Mouse (Mus musculus): ENCODE measurements around the gene Dzip1l. TPM values are rescaled to one million over a fixed set of nuclear protein-coding genes. Genes with fewer than 3 reads are reported as not detected.
A peak's percentile ranks its signal among the peaks of the same experiment; 100 is the strongest.

Gene Dzip1l
- polyA plus RNA-seq, 1 experiment, result 13.5 TPM

GRCm38 (mm10) chr9:99661606-99662166, 32.4 kb downstream of the Dzip1l start:
- Histone ChIP-seq H3K36me3 (ENCODE audit: control insufficient read depth, insufficient read depth, low read length, poor library complexity, severe bottlenecking) (no peaks in the 10 kb centered on the region), H3K9ac (ENCODE audit: low read depth, poor library complexity, severe bottlenecking) (no peak overlapping the region), H3K4me1 (ENCODE audit: control insufficient read depth, insufficient read depth, low read length) (peaks cover 1% of the 10 kb centered on the region), H3K27me3 (ENCODE audit: control insufficient read depth, insufficient read depth, low read length, poor library complexity, severe bottlenecking) (no peaks in the 10 kb centered on the region), H3K4me3 (ENCODE audit: low read depth, low read length) (no peak overlapping the region), H3K27ac (ENCODE audit: insufficient read depth, low read length) (no peak overlapping the region), H3K9me3 (replicated peaks; ENCODE audit: control insufficient read depth, insufficient read depth, low read length, poor library complexity, severe bottlenecking) (no peaks in the 10 kb centered on the region)
- TF ChIP-seq CTCF (IDR thresholded peaks at IDR 0.05; ENCODE audit: low read depth, low read length) (no peak), POLR2A (IDR thresholded peaks at IDR 0.05; ENCODE audit: insufficient read depth, low read length) (no peak), EP300 (IDR thresholded peaks at IDR 0.05; ENCODE audit: insufficient read depth, low read depth, low read length) (no peak)

DNA sequence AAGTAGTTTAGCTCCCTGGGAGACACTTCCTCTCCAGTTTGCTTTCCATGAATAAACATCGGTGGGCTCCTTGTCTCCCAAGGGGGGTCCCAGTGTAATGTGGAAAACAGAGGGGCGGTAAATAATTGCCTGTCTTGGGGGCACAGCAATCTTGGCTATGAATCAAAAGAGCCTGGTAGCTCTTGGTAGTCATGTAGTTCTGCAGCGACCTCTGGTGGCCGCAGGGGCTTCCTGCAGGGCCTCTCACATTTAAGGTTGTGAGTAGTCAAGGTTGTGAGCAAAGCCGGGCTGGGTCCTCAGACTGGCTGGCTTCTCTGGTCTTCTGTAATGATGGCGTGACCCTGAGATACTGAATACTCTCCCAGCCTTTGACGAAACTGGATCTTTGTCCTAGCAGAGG, 33.1 kb downstream of the Dzip1l start:
- TF ChIP-seq CTCF (IDR thresholded peaks at IDR 0.05; ENCODE audit: low read depth, low read length), result peak; percentile 84
- no peak for TF ChIP-seq EP300 (IDR thresholded peaks at IDR 0.05; ENCODE audit: insufficient read depth, low read depth, low read length)

GRCm38 (mm10) chr9:99662887-99663286, 33.6 kb downstream of the Dzip1l start:
- H3K36me3 ChIP-seq (ENCODE audit: control insufficient read depth, insufficient read depth, low read length, poor library complexity, severe bottlenecking), result peaks cover 2% of the 10 kb centered on the region; the same call in 1 of the 2 replicates
- H3K4me1 ChIP-seq (ENCODE audit: control insufficient read depth, insufficient read depth, low read length), result peaks cover 1% of the 10 kb centered on the region
- no peak overlapping the region for H3K4me3 ChIP-seq (ENCODE audit: low read depth, low read length)
- TF ChIP-seq EP300 (IDR thresholded peaks at IDR 0.05; ENCODE audit: insufficient read depth, low read depth, low read length) (no peak), POLR2A (IDR thresholded peaks at IDR 0.05; ENCODE audit: insufficient read depth, low read length) (no peak), CTCF (IDR thresholded peaks at IDR 0.05; ENCODE audit: low read depth, low read length) (no peak)
- no peaks in the 10 kb centered on the region for H3K27me3 ChIP-seq (ENCODE audit: control insufficient read depth, insufficient read depth, low read length, poor library complexity, severe bottlenecking)
- no peaks in the 10 kb centered on the region for H3K9me3 ChIP-seq (replicated peaks; ENCODE audit: control insufficient read depth, insufficient read depth, low read length, poor library complexity, severe bottlenecking)
- H3K9ac ChIP-seq (ENCODE audit: low read depth, poor library complexity, severe bottlenecking), result no peak overlapping the region
- no peak overlapping the region for H3K27ac ChIP-seq (ENCODE audit: insufficient read depth, low read length)

More for the DNA sequence above, 33.1 kb downstream of the Dzip1l start:
- no peaks in the 10 kb centered on the region for H3K36me3 ChIP-seq (ENCODE audit: control insufficient read depth, insufficient read depth, low read length, poor library complexity, severe bottlenecking)
- H3K27ac ChIP-seq (ENCODE audit: insufficient read depth, low read length), result no peak overlapping the region
- no peaks in the 10 kb centered on the region for H3K27me3 ChIP-seq (ENCODE audit: control insufficient read depth, insufficient read depth, low read length, poor library complexity, severe bottlenecking)
- H3K4me1 ChIP-seq (ENCODE audit: control insufficient read depth, insufficient read depth, low read length), result peaks cover 1% of the 10 kb centered on the region
- H3K9me3 ChIP-seq (replicated peaks; ENCODE audit: control insufficient read depth, insufficient read depth, low read length, poor library complexity, severe bottlenecking), result no peaks in the 10 kb centered on the region
- no peak overlapping the region for H3K9ac ChIP-seq (ENCODE audit: low read depth, poor library complexity, severe bottlenecking)
- no peak overlapping the region for H3K4me3 ChIP-seq (ENCODE audit: low read depth, low read length)

DNA sequence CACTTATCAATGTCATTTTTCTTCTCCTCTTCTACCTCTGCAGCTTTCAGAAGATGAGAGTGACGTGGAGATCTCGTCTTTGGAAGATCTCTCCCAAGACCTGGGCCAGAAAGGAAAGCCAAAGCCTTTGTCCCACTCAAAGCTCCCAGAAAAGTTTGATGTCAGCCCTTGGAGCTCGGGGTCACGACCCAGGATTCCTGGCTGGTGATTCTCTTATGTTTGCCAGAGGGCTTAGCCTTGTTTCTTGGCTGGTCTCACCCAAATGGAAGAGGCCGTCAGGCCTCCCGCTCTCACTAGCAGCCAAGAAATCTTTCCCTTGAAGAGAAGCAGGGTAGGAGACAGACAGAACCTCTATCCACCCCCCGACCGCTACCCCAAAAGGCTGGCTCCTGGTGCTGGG, 38.3 kb downstream of the Dzip1l start:
- H3K27ac ChIP-seq (ENCODE audit: insufficient read depth, low read length), result no peak overlapping the region
- no peak overlapping the region for H3K9ac ChIP-seq (ENCODE audit: low read depth, poor library complexity, severe bottlenecking)
- H3K4me1 ChIP-seq (ENCODE audit: control insufficient read depth, insufficient read depth, low read length), result no peaks in the 10 kb centered on the region
- peaks cover 2% of the 10 kb centered on the region; the same call in 1 of the 2 replicates for H3K36me3 ChIP-seq (ENCODE audit: control insufficient read depth, insufficient read depth, low read length, poor library complexity, severe bottlenecking)
- H3K4me3 ChIP-seq (ENCODE audit: low read depth, low read length), result no peak overlapping the region
- no peaks in the 10 kb centered on the region for H3K9me3 ChIP-seq (replicated peaks; ENCODE audit: control insufficient read depth, insufficient read depth, low read length, poor library complexity, severe bottlenecking)
- no peaks in the 10 kb centered on the region for H3K27me3 ChIP-seq (ENCODE audit: control insufficient read depth, insufficient read depth, low read length, poor library complexity, severe bottlenecking)
- no peak for TF ChIP-seq EP300 (IDR thresholded peaks at IDR 0.05; ENCODE audit: insufficient read depth, low read depth, low read length)

GRCm38 (mm10) chr9:99671603-99672002, 42.3 kb downstream of the Dzip1l start:
- Histone ChIP-seq H3K36me3 (ENCODE audit: control insufficient read depth, insufficient read depth, low read length, poor library complexity, severe bottlenecking) (peaks cover 2% of the 10 kb centered on the region; the same call in 1 of the 2 replicates), H3K9ac (ENCODE audit: low read depth, poor library complexity, severe bottlenecking) (no peak overlapping the region), H3K9me3 (replicated peaks; ENCODE audit: control insufficient read depth, insufficient read depth, low read length, poor library complexity, severe bottlenecking) (no peaks in the 10 kb centered on the region), H3K4me3 (ENCODE audit: low read depth, low read length) (no peak overlapping the region), H3K4me1 (ENCODE audit: control insufficient read depth, insufficient read depth, low read length) (peaks cover 2% of the 10 kb centered on the region), H3K27ac (ENCODE audit: insufficient read depth, low read length) (no peak overlapping the region), H3K27me3 (ENCODE audit: control insufficient read depth, insufficient read depth, low read length, poor library complexity, severe bottlenecking) (no peaks in the 10 kb centered on the region)
- TF ChIP-seq POLR2A (IDR thresholded peaks at IDR 0.05; ENCODE audit: insufficient read depth, low read length) (no peak), EP300 (IDR thresholded peaks at IDR 0.05; ENCODE audit: insufficient read depth, low read depth, low read length) (no peak), CTCF (IDR thresholded peaks at IDR 0.05; ENCODE audit: low read depth, low read length) (peak; percentile 62)

- H3K9ac ChIP-seq (ENCODE audit: low read depth, poor library complexity, severe bottlenecking), result no peak overlapping the region
- TF ChIP-seq POLR2A (IDR thresholded peaks at IDR 0.05; ENCODE audit: insufficient read depth, low read length) (no peak), EP300 (IDR thresholded peaks at IDR 0.05; ENCODE audit: insufficient read depth, low read depth, low read length) (no peak), CTCF (IDR thresholded peaks at IDR 0.05; ENCODE audit: low read depth, low read length) (no peak)
- H3K27ac ChIP-seq (ENCODE audit: insufficient read depth, low read length), result no peak overlapping the region
- H3K9me3 ChIP-seq (replicated peaks; ENCODE audit: control insufficient read depth, insufficient read depth, low read length, poor library complexity, severe bottlenecking), result no peaks in the 10 kb centered on the region
- H3K27me3 ChIP-seq (ENCODE audit: control insufficient read depth, insufficient read depth, low read length, poor library complexity, severe bottlenecking), result no peaks in the 10 kb centered on the region; the same call in 1 of the 2 replicates
- H3K36me3 ChIP-seq (ENCODE audit: control insufficient read depth, insufficient read depth, low read length, poor library complexity, severe bottlenecking), result no peaks in the 10 kb centered on the region
- H3K4me3 ChIP-seq (ENCODE audit: low read depth, low read length), result no peak overlapping the region
- H3K4me1 ChIP-seq (ENCODE audit: control insufficient read depth, insufficient read depth, low read length), result peaks cover 2% of the 10 kb centered on the region
These were observed 46.4 kb downstream of the Dzip1l start for GRCm38 (mm10) chr9:99675714-99676113.

Measured in ES-Bruce4 (cell line).